Mouse (Mus musculus): ENCODE measurements at regions not wholly inside any gene's neighbourhood (a gene's known extent, or its start where the extent isn't known, plus 50 kb on each side); places are given as distances from the start of the nearest gene placed in this dataset.

- no peak for TF ChIP-seq CTCF (IDR thresholded peaks at IDR 0.05; ENCODE audit: extremely low read depth, insufficient read depth, low read length)
- TF ChIP-seq POLR2A (IDR thresholded peaks at IDR 0.05; ENCODE audit: extremely low read depth, insufficient read depth, low read length): no peak
Measured at GRCm38 (mm10) chr6:100347481-100347880, 60.2 kb upstream of the Rybp start.

All from cortical plate, adult 2 months (tissue).